Mouse (Mus musculus): ENCODE data around the gene Klf3.

GRCm38 (mm10) chr5:64860900-64861470 is 57.8 kb downstream of the Klf3 start:
- TF ChIP-seq CTCF (conservative IDR thresholded peaks at IDR 0.05; ENCODE audit: insufficient read depth, insufficient read length, low read depth, low read length) (no peak), POLR2A (IDR thresholded peaks at IDR 0.05; ENCODE audit: low read depth, low read length) (peak; percentile 68)
